Mouse (Mus musculus): ENCODE results near the gene Ccl27a.

- no peak for TF ChIP-seq CTCF (IDR thresholded peaks at IDR 0.05; ENCODE audit: insufficient read depth, low read length)
- no peak for TF ChIP-seq POLR2A (IDR thresholded peaks at IDR 0.05; ENCODE audit: borderline replicate concordance, extremely low read depth, low read depth, low read length)
These were observed 42.8 kb downstream of the Ccl27a start, which contains the start of gene Arid3c for GRCm38 (mm10) chr4:41731052-41731765.
